Mouse (Mus musculus) testis, adult 2 months (tissue): ENCODE measurements around the gene Ganab. TPM values are rescaled to one million over a fixed set of nuclear protein-coding genes. Genes with fewer than 3 reads are reported as not detected.

Source experiments
- H3K27ac ChIP-seq: fragments of 200-500 bp; 2 replicates; pipeline ENCODE4 v1.5.1; 2012; ENCODE audit warnings: low read depth, low read length; ENCODE audit not compliant: control insufficient read depth, insufficient read depth
- H3K27me3 ChIP-seq: fragments of 200-500 bp; 2 replicates; pipeline ENCODE4 v1.6.1; 2012; ENCODE audit warnings: mild to moderate bottlenecking, low read length, moderate library complexity; ENCODE audit not compliant: control insufficient read depth, insufficient read depth
- H3K36me3 ChIP-seq: fragments of 200-500 bp; 2 replicates; pipeline ENCODE4 v1.6.1; 2012; ENCODE audit warnings: mild to moderate bottlenecking, low read length; ENCODE audit not compliant: control insufficient read depth, insufficient read depth
- H3K4me1 ChIP-seq: fragments of 200-500 bp; 2 replicates; pipeline ENCODE4 v1.6.1; 2012; ENCODE audit warnings: low read length; ENCODE audit not compliant: control insufficient read depth, insufficient read depth
- H3K4me3 ChIP-seq: fragments of 200-500 bp; 2 replicates; pipeline ENCODE4 v1.5.1; 2012; ENCODE audit warnings: low read depth, mild to moderate bottlenecking, low read length, moderate library complexity, mixed read lengths; ENCODE audit not compliant: control insufficient read depth
- CTCF ChIP-seq: fragments of 200-500 bp; IDR thresholded peaks from 2 replicates; pipeline ENCODE4 v1.5.1; 2012; ENCODE audit warnings: low read depth, mild to moderate bottlenecking, inconsistent platforms, low read length, moderate library complexity; ENCODE audit not compliant: control insufficient read depth, insufficient read depth, insufficient replicate concordance
- POLR2A ChIP-seq: fragments of 200-500 bp; IDR thresholded peaks from 2 replicates; pipeline ENCODE4 v1.6.1; 2012; ENCODE audit warnings: low read depth, mild to moderate bottlenecking, inconsistent platforms, low read length, moderate library complexity; ENCODE audit not compliant: control insufficient read depth
- polyA plus RNA-seq: library from polyadenylated mRNA; depleted of rRNA; stranded (reverse); fragments of >200 nt; gene quantifications from 2 replicates; pipeline ENCODE4 v1.2.3, GENCODE M21; 2012; rRNA removed

The Ganab gene
- 49.9 and 57.0 TPM in 2 replicates for polyA plus RNA-seq

GRCm38 (mm10) chr19:8897865-8898495 is at the start of gene Ganab:
Ganab (plus strand) TSS chr19:8898071.
- Histone ChIP-seq H3K36me3 (peaks cover 2% of the 10 kb centered on the region), H3K4me1 (peaks cover 14% of the 10 kb centered on the region)
- TF ChIP-seq POLR2A (peak; percentile 93), CTCF (no peak)

DNA sequence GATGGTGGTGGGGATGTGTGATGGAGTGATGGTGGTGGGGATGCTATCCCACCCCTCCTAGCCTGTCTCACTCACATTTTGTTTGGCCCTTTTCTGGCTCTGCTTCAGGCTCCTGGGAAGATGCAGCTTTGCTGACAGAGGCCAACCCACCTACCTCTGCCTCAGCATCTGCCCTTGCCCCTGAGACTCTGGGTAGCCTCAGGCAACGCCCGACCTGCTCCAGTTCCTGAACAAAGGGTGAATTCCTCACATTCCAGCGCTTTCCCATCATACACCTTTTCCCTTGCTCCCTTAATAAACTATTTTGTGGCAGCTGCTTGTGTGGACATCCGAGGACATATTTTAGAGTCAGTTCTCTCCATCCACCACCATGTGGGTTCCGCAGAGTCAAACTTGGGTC is 49.5 kb upstream of the Ganab start:
- H3K4me1 ChIP-seq, result peaks cover 11% of the 10 kb centered on the region
- no peaks in the 10 kb centered on the region for H3K27me3 ChIP-seq

More at GRCm38 (mm10) chr19:8897865-8898495, at the start of gene Ganab:
- Histone ChIP-seq H3K27ac (peak within 1 kb of the TSS; percentile 80), H3K27me3 (no peaks in the 10 kb centered on the region), H3K4me3 (peak within 1 kb of the TSS; percentile 92)

DNA sequence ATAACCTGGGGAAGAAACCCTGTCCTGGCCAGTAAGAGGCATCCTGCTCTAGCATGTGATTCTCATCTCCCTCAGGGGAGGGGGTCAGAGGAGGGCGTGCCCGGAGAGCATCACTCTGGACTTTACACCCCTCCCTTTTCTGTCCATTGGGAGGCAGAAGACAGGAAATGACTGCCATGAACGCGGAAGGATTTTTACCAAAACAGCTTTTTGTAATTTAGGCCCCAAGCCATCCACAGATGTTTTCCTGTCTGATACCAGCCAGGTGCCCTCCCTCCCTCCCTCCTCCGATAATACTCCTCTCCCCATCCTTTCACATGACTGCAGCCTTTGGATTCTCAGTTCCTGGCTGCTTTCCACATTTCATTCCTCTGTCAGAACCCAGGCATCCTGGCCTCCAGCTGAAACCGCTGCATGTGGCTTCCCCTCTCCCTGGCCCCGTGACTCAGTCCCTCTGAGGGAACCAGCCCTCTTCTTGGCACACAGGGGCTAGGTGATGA is 47.4 kb upstream of the Ganab start, which contains the start of gene Lrrn4cl:
TSS of gene Lrrn4cl (plus strand) at position 367 of the 500 bp plus-strand sequence.
- no peak within 1 kb of the TSS for H3K4me3 ChIP-seq
- no peak within 1 kb of the TSS for H3K27ac ChIP-seq
- H3K4me1 ChIP-seq, result peaks cover 11% of the 10 kb centered on the region
- TF ChIP-seq POLR2A (no peak), CTCF (no peak)
- no peaks in the 10 kb centered on the region for H3K36me3 ChIP-seq
- H3K27me3 ChIP-seq, result no peaks in the 10 kb centered on the region

More for the DNA sequence above, 49.5 kb upstream of the Ganab start:
- H3K4me3 ChIP-seq, result no peak overlapping the region
- TF ChIP-seq POLR2A (no peak), CTCF (no peak)
- H3K27ac ChIP-seq, result no peak overlapping the region
- H3K36me3 ChIP-seq, result no peaks in the 10 kb centered on the region

- Histone ChIP-seq H3K36me3 (no peaks in the 10 kb centered on the region), H3K4me3 (no peak overlapping the region), H3K27ac (no peak overlapping the region), H3K4me1 (peaks cover 11% of the 10 kb centered on the region), H3K27me3 (no peaks in the 10 kb centered on the region)
- TF ChIP-seq POLR2A (no peak), CTCF (no peak)
Measured at GRCm38 (mm10) chr19:8851639-8852038, 46.2 kb upstream of the Ganab start.

DNA sequence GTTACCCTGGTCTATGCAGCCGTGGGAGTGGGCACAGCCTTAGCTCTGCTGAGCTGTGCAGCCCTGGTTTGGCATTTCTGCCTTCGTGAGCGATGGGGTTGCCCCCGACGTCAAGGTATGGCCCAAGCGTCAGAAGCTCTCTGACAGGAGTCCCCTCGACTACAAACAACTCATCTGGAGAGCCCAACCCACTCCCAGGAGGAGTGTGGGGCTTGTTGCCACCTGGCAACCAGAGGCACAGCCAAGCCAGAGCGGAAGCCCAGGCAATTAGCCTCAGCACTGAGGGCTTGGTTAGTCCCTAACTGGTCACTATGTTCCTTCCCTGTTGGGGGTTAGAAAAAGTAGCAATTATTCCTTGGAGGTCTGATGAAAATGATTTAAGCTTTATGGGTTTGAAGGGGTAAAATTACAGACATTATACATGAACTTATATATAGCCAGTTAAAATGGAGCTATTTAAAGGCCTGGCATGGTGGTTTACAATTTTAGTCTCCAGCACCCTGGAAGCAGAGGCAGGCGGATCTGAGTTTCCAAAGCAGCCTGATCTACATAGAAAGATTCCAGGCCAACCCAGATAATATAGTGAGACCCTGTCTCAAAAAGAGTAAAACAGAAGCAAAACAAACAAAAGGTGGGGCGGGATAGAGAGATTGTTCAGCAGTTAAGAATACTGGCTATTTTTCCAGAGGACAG is 45.5 kb upstream of the Ganab start:
- peaks cover 11% of the 10 kb centered on the region for H3K4me1 ChIP-seq
- no peaks in the 10 kb centered on the region for H3K27me3 ChIP-seq
- TF ChIP-seq POLR2A, result no peak
- TF ChIP-seq CTCF, result no peak
- H3K4me3 ChIP-seq, result no peak overlapping the region
- H3K36me3 ChIP-seq, result no peaks in the 10 kb centered on the region
- no peak overlapping the region for H3K27ac ChIP-seq

DNA sequence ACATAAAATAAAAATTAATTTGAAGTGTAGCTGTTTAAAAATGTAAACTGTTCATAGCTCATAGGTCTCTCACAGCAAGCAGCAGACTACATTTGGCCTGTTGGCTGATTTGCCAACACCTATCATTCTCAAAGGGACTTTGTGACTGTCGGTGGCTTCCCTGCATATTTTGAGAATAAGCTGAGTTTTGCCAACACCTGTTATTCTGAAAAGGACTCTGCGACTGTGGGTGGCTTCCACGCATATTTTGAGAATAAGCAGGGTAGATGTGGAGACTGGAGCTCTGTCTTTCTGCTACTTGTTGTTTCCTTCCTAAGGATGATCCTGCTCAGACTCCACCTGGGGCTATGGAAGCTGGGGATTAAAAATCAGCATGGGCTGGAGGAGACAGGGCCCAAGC is 44.8 kb upstream of the Ganab start:
- Histone ChIP-seq H3K27ac (no peak overlapping the region), H3K27me3 (no peaks in the 10 kb centered on the region), H3K36me3 (no peaks in the 10 kb centered on the region), H3K4me3 (no peak overlapping the region), H3K4me1 (peaks cover 11% of the 10 kb centered on the region)
- TF ChIP-seq POLR2A (no peak), CTCF (no peak)

- TF ChIP-seq POLR2A (no peak), CTCF (peak; percentile 48; the same call in 1 of the 2 replicates)
- no peaks in the 10 kb centered on the region for H3K27me3 ChIP-seq
- no peak overlapping the region for H3K27ac ChIP-seq
Measured at GRCm38 (mm10) chr19:8857689-8858088, 40.2 kb upstream of the Ganab start.

DNA sequence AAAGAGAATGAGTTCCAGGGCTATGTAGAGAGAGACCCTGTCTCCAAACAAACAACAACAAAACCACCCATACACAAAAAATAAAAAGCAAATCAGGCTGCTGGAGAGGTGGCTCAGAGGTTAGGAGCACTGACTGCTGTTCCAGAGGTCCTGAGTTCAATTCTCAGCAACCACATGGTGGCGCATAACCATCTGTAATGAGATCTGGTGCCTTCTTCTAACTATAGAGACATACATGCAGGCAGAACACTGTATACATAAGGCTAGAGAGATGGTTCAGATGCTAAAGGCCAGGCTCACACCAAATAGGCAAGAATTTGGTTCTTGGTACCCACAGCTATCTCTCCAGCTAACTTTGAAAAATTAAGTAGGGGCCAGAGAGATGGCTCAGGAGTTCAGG is 38.9 kb upstream of the Ganab start:
- no peak for TF ChIP-seq CTCF
- TF ChIP-seq POLR2A, result no peak
- no peaks in the 10 kb centered on the region for H3K27me3 ChIP-seq
- H3K4me3 ChIP-seq, result no peak overlapping the region
- H3K27ac ChIP-seq, result no peak overlapping the region
- H3K36me3 ChIP-seq, result no peaks in the 10 kb centered on the region
- no peaks in the 10 kb centered on the region for H3K4me1 ChIP-seq

More at GRCm38 (mm10) chr19:8857689-8858088, 40.2 kb upstream of the Ganab start:
- Histone ChIP-seq H3K4me1 (no peaks in the 10 kb centered on the region), H3K36me3 (no peaks in the 10 kb centered on the region), H3K4me3 (no peak overlapping the region)
